Mouse (Mus musculus): ENCODE results near the gene Ccdc24.

- TF ChIP-seq CTCF (IDR thresholded peaks at IDR 0.05; ENCODE audit: borderline replicate concordance, insufficient read depth, low read depth, low read length) (no peak), POLR2A (IDR thresholded peaks at IDR 0.05; ENCODE audit: borderline replicate concordance, insufficient read depth, low read length) (peak; percentile 88)
Measured at GRCm38 (mm10) chr4:117887133-117887532, 14.8 kb upstream of the Ccdc24 start, which contains the start of gene Atp6v0b.

Data from cerebellum, adult 2 months (tissue).